Mouse (Mus musculus): ENCODE measurements around the gene Parp16. TPM values are rescaled to one million over a fixed set of nuclear protein-coding genes. Genes with fewer than 3 reads are reported as not detected.

The Parp16 gene
- polyA plus RNA-seq, 1 experiment from 2014 or later: 5.7 TPM

- 28% methylated on average over 8 of the region's 8 CpGs for whole genome bisulfite sequencing
- no peak overlapping the region for H3K4me3 ChIP-seq (ENCODE audit: low read length)
- H3K27ac ChIP-seq (ENCODE audit: low read length): peak overlapping the region; percentile 67
- H3K9me3 ChIP-seq (ENCODE audit: control insufficient read depth, low read length): no peaks in the 10 kb centered on the region
- no peaks in the 10 kb centered on the region for H3K36me3 ChIP-seq (ENCODE audit: control insufficient read depth, insufficient read depth, low read length)
- no peak overlapping the region for H3K4me2 ChIP-seq (ENCODE audit: low read depth, low read length)
- H3K27me3 ChIP-seq (ENCODE audit: control insufficient read depth, insufficient read depth, low read depth, low read length): no peaks in the 10 kb centered on the region
- H3K4me1 ChIP-seq (replicated peaks; ENCODE audit: control insufficient read depth, insufficient read depth, low read length): peaks cover 27% of the 10 kb centered on the region
- H3K9ac ChIP-seq (ENCODE audit: low read length): 0 out of 2 replicates have a peak overlapping the region, but pooled peaks have one; percentile 23
- no peak for ATAC-seq (ENCODE audit: low read depth)
Observed at GRCm38 (mm10) chr9:65191755-65192469, 3.2 kb upstream of the Parp16 start.

GRCm38 (mm10) chr9:65193214-65193613 is 1.9 kb upstream of the Parp16 start:
- Histone ChIP-seq H3K9ac (ENCODE audit: low read length) (no peak overlapping the region), H3K4me2 (ENCODE audit: low read depth, low read length) (no peak overlapping the region), H3K9me3 (ENCODE audit: control insufficient read depth, low read length) (no peaks in the 10 kb centered on the region), H3K27me3 (ENCODE audit: control insufficient read depth, insufficient read depth, low read depth, low read length) (no peaks in the 10 kb centered on the region), H3K4me1 (replicated peaks; ENCODE audit: control insufficient read depth, insufficient read depth, low read length) (peaks cover 30% of the 10 kb centered on the region), H3K4me3 (ENCODE audit: low read length) (no peak overlapping the region), H3K36me3 (ENCODE audit: control insufficient read depth, insufficient read depth, low read length) (no peaks in the 10 kb centered on the region), H3K27ac (ENCODE audit: low read length) (no peak overlapping the region)
- 66% methylated on average over 12 of the region's 12 CpGs for WGBS
- ATAC-seq (ENCODE audit: low read depth): no peak

GRCm38 (mm10) chr9:65195621-65195981 is 448 bp downstream of the Parp16 start:
- Histone ChIP-seq H3K4me3 (ENCODE audit: low read length) (no peak overlapping the region), H3K4me2 (ENCODE audit: low read depth, low read length) (peak overlapping the region; percentile 9; the same call in 1 of the 2 replicates), H3K9ac (ENCODE audit: low read length) (peak overlapping the region; percentile 47), H3K27me3 (ENCODE audit: control insufficient read depth, insufficient read depth, low read depth, low read length) (no peaks in the 10 kb centered on the region), H3K9me3 (ENCODE audit: control insufficient read depth, low read length) (no peaks in the 10 kb centered on the region), H3K36me3 (ENCODE audit: control insufficient read depth, insufficient read depth, low read length) (no peaks in the 10 kb centered on the region), H3K27ac (ENCODE audit: low read length) (peak overlapping the region; percentile 96), H3K4me1 (replicated peaks; ENCODE audit: control insufficient read depth, insufficient read depth, low read length) (peaks cover 32% of the 10 kb centered on the region)
- 19% methylated on average over 8 of the region's 8 CpGs for whole genome bisulfite sequencing
- ATAC-seq (ENCODE audit: low read depth): peak; percentile 8; the same call in 1 of the 2 replicates

GRCm38 (mm10) chr9:65195982-65196737 is 1.0 kb downstream of the Parp16 start:
- Histone ChIP-seq H3K4me3 (ENCODE audit: low read length) (peak overlapping the region; percentile 29), H3K36me3 (ENCODE audit: control insufficient read depth, insufficient read depth, low read length) (no peaks in the 10 kb centered on the region), H3K9ac (ENCODE audit: low read length) (peak overlapping the region; percentile 47), H3K4me2 (ENCODE audit: low read depth, low read length) (peak overlapping the region; percentile 31), H3K27ac (ENCODE audit: low read length) (peak overlapping the region; percentile 96), H3K9me3 (ENCODE audit: control insufficient read depth, low read length) (no peaks in the 10 kb centered on the region), H3K4me1 (replicated peaks; ENCODE audit: control insufficient read depth, insufficient read depth, low read length) (peaks cover 32% of the 10 kb centered on the region), H3K27me3 (ENCODE audit: control insufficient read depth, insufficient read depth, low read depth, low read length) (no peaks in the 10 kb centered on the region)
- peak; percentile 91 for ATAC-seq (ENCODE audit: low read depth)
- WGBS: 2% methylated on average over 9 of the region's 9 CpGs

- peak overlapping the region; percentile 96 for H3K27ac ChIP-seq (ENCODE audit: low read length)
- peak overlapping the region; percentile 46 for H3K9ac ChIP-seq (ENCODE audit: low read length)
- H3K4me2 ChIP-seq (ENCODE audit: low read depth, low read length): peak overlapping the region; percentile 31
- 11% methylated on average over 26 of the region's 26 CpGs for WGBS
- no peaks in the 10 kb centered on the region for H3K36me3 ChIP-seq (ENCODE audit: control insufficient read depth, insufficient read depth, low read length)
- H3K4me3 ChIP-seq (ENCODE audit: low read length): peak overlapping the region; percentile 29
- H3K9me3 ChIP-seq (ENCODE audit: control insufficient read depth, low read length): no peaks in the 10 kb centered on the region
- H3K27me3 ChIP-seq (ENCODE audit: control insufficient read depth, insufficient read depth, low read depth, low read length): no peaks in the 10 kb centered on the region
- H3K4me1 ChIP-seq (replicated peaks; ENCODE audit: control insufficient read depth, insufficient read depth, low read length): peaks cover 25% of the 10 kb centered on the region
- peak; percentile 84 for ATAC-seq (ENCODE audit: low read depth)
Observed at GRCm38 (mm10) chr9:65196738-65197569, 1.8 kb downstream of the Parp16 start.

- no peak overlapping the region for H3K4me3 ChIP-seq (ENCODE audit: low read length)
- H3K4me1 ChIP-seq (replicated peaks; ENCODE audit: control insufficient read depth, insufficient read depth, low read length): peaks cover 21% of the 10 kb centered on the region
- H3K27me3 ChIP-seq (ENCODE audit: control insufficient read depth, insufficient read depth, low read depth, low read length): no peaks in the 10 kb centered on the region
- H3K36me3 ChIP-seq (ENCODE audit: control insufficient read depth, insufficient read depth, low read length): no peaks in the 10 kb centered on the region
- H3K9me3 ChIP-seq (ENCODE audit: control insufficient read depth, low read length): no peaks in the 10 kb centered on the region
- ATAC-seq (ENCODE audit: low read depth): no peak
- no peak overlapping the region for H3K4me2 ChIP-seq (ENCODE audit: low read depth, low read length)
- H3K9ac ChIP-seq (ENCODE audit: low read length): no peak overlapping the region
- 86% methylated on average over 6 of the region's 6 CpGs for WGBS
- H3K27ac ChIP-seq (ENCODE audit: low read length): no peak overlapping the region
Observed at GRCm38 (mm10) chr9:65197826-65198225, 2.7 kb downstream of the Parp16 start.

- ATAC-seq (ENCODE audit: low read depth): no peak
- peak overlapping the region; percentile 28; the same call in 1 of the 2 replicates for H3K9ac ChIP-seq (ENCODE audit: low read length)
- H3K27ac ChIP-seq (ENCODE audit: low read length): peak overlapping the region; percentile 52; the same call in 1 of the 2 replicates
Observed at GRCm38 (mm10) chr9:65199723-65200122, 4.6 kb downstream of the Parp16 start.

GRCm38 (mm10) chr9:65200606-65201005 is 5.5 kb downstream of the Parp16 start:
- Histone ChIP-seq H3K4me3 (ENCODE audit: low read length) (no peak overlapping the region), H3K27ac (ENCODE audit: low read length) (no peak overlapping the region), H3K9me3 (ENCODE audit: control insufficient read depth, low read length) (no peaks in the 10 kb centered on the region), H3K27me3 (ENCODE audit: control insufficient read depth, insufficient read depth, low read depth, low read length) (no peaks in the 10 kb centered on the region), H3K4me2 (ENCODE audit: low read depth, low read length) (no peak overlapping the region), H3K9ac (ENCODE audit: low read length) (no peak overlapping the region), H3K36me3 (ENCODE audit: control insufficient read depth, insufficient read depth, low read length) (no peaks in the 10 kb centered on the region), H3K4me1 (replicated peaks; ENCODE audit: control insufficient read depth, insufficient read depth, low read length) (peaks cover 11% of the 10 kb centered on the region)
- ATAC-seq (ENCODE audit: low read depth): no peak
- 58% methylated on average over 1 of the region's 1 CpGs for WGBS

More at GRCm38 (mm10) chr9:65199723-65200122, 4.6 kb downstream of the Parp16 start:
- Histone ChIP-seq H3K27me3 (ENCODE audit: control insufficient read depth, insufficient read depth, low read depth, low read length) (no peaks in the 10 kb centered on the region), H3K4me3 (ENCODE audit: low read length) (no peak overlapping the region), H3K4me2 (ENCODE audit: low read depth, low read length) (no peak overlapping the region), H3K36me3 (ENCODE audit: control insufficient read depth, insufficient read depth, low read length) (no peaks in the 10 kb centered on the region), H3K9me3 (ENCODE audit: control insufficient read depth, low read length) (no peaks in the 10 kb centered on the region), H3K4me1 (replicated peaks; ENCODE audit: control insufficient read depth, insufficient read depth, low read length) (peaks cover 20% of the 10 kb centered on the region)
- 26% methylated on average over 7 of the region's 7 CpGs for WGBS

GRCm38 (mm10) chr9:65201021-65201380 is 5.8 kb downstream of the Parp16 start:
- Histone ChIP-seq H3K36me3 (ENCODE audit: control insufficient read depth, insufficient read depth, low read length) (no peaks in the 10 kb centered on the region), H3K27me3 (ENCODE audit: control insufficient read depth, insufficient read depth, low read depth, low read length) (no peaks in the 10 kb centered on the region), H3K4me1 (replicated peaks; ENCODE audit: control insufficient read depth, insufficient read depth, low read length) (peaks cover 7% of the 10 kb centered on the region), H3K9me3 (ENCODE audit: control insufficient read depth, low read length) (no peaks in the 10 kb centered on the region), H3K4me3 (ENCODE audit: low read length) (no peak overlapping the region), H3K4me2 (ENCODE audit: low read depth, low read length) (no peak overlapping the region), H3K9ac (ENCODE audit: low read length) (no peak overlapping the region), H3K27ac (ENCODE audit: low read length) (peak overlapping the region; percentile 37; the same call in 1 of the 2 replicates)
- ATAC-seq (ENCODE audit: low read depth): no peak
- 37% methylated on average over 3 of the region's 3 CpGs for WGBS

Data from lung, embryonic 16.5 days (tissue).